Mouse (Mus musculus) lung, postnatal 0 days (tissue): Measurements from ENCODE around the gene Svep1. TPM values are rescaled to one million over a fixed set of nuclear protein-coding genes. Genes with fewer than 3 reads are reported as not detected.

Experiments
- ATAC-seq: fragments of 200-750 bp; cut with Nextera tagmentation; 2 replicates; pipeline ENCODE4 v1.8.0; 2017; ENCODE audit warnings: moderate library complexity
- DNase-seq: peaks from one replicate; pipeline ENCODE4 v3.0.0-alpha.2; 2016; ENCODE audit warnings: low spot score
- H3K27ac ChIP-seq: fragments of 300-500 bp; sonication (generic); 2 replicates; pipeline ENCODE4 v1.5.1; 2014; ENCODE audit warnings: antibody characterized with exemption, mild to moderate bottlenecking, low read length, mixed read lengths
- H3K27me3 ChIP-seq: fragments of 300-500 bp; sonication (generic); replicated peaks from 2 replicates; pipeline ENCODE4 v1.6.1; 2014; ENCODE audit warnings: low read length, mixed read lengths; ENCODE audit not compliant: insufficient read depth
- H3K36me3 ChIP-seq: fragments of 300-500 bp; sonication (generic); 2 replicates; pipeline ENCODE4 v1.6.1; 2014; ENCODE audit warnings: low read length, mixed read lengths; ENCODE audit not compliant: insufficient read depth
- H3K4me1 ChIP-seq: fragments of 300-500 bp; sonication (generic); 2 replicates; pipeline ENCODE4 v1.6.1; 2014; ENCODE audit warnings: antibody characterized with exemption, low read depth, low read length, mixed read lengths; ENCODE audit not compliant: insufficient read depth
- H3K4me2 ChIP-seq: fragments of 300-500 bp; sonication (generic); replicated peaks from 2 replicates; pipeline ENCODE4 v1.6.1; 2014; ENCODE audit warnings: low read depth, mild to moderate bottlenecking, low read length, moderate library complexity, mixed read lengths
- H3K4me3 ChIP-seq: fragments of 300-500 bp; sonication (generic); 2 replicates; pipeline ENCODE4 v1.5.1; 2014; ENCODE audit warnings: low read depth, low read length
- H3K9ac ChIP-seq: fragments of 300-500 bp; sonication (generic); replicated peaks from 2 replicates; pipeline ENCODE4 v1.6.1; 2014; ENCODE audit warnings: low read depth, mild to moderate bottlenecking
- H3K9me3 ChIP-seq: fragments of 300-500 bp; sonication (generic); 2 replicates; pipeline ENCODE4 v1.6.1; 2016; ENCODE audit warnings: low read length, mixed read lengths
- CTCF ChIP-seq: IDR thresholded peaks from 2 replicates; pipeline ENCODE4 v1.5.1; 2016; ENCODE audit warnings: antibody characterized with exemption, mild to moderate bottlenecking
- EP300 ChIP-seq: IDR thresholded peaks from 2 replicates; pipeline ENCODE4 v1.6.1; 2016; ENCODE audit warnings: antibody characterized with exemption, mild to moderate bottlenecking, control low read depth
- WGBS: fragments of 180-500 bp; shearing (Covaris S2); extraction: QIAGEN DNeasy Blood & Tissue Kit; methylation state at CpG from one replicate; pipeline ENCODE4 v1.1.7; 2014; 5-methylcytosine and 5-hydroxymethylcytosine counted together
- polyA plus RNA-seq: library from polyadenylated mRNA; unstranded; fragments of >200 nt; fragmentation: Nextera tagmentation; extraction: Ambion mirVana; gene quantifications from 2 replicates; pipeline ENCODE4 v1.2.1, GENCODE M21; 2015

Gene Svep1
- polyA plus RNA-seq, 1 experiment from 2014 or later: 3.9 TPM

- H3K9me3 ChIP-seq: no peaks in the 10 kb centered on the region
- H3K4me2 ChIP-seq: no peak overlapping the region
- no peak overlapping the region for H3K9ac ChIP-seq
- WGBS: 39% methylated on average over 10 of the region's 10 CpGs
- no peak for TF ChIP-seq EP300
- TF ChIP-seq CTCF: no peak
- no peak overlapping the region for H3K27ac ChIP-seq
- no peaks in the 10 kb centered on the region for H3K36me3 ChIP-seq
- no peak for ATAC-seq
- no peaks in the 10 kb centered on the region for H3K27me3 ChIP-seq
- no peak for DNase-seq
- H3K4me1 ChIP-seq: no peaks in the 10 kb centered on the region
- H3K4me3 ChIP-seq: no peak overlapping the region
These were observed 95.7 kb downstream of the Svep1 start for GRCm38 (mm10) chr4:58111008-58111407.

- Histone ChIP-seq H3K9me3 (no peaks in the 10 kb centered on the region), H3K4me3 (no peak overlapping the region), H3K4me2 (no peak overlapping the region), H3K4me1 (no peaks in the 10 kb centered on the region), H3K27me3 (no peaks in the 10 kb centered on the region), H3K9ac (no peak overlapping the region), H3K27ac (no peak overlapping the region), H3K36me3 (no peaks in the 10 kb centered on the region)
- WGBS: 60% methylated on average over 6 of the region's 6 CpGs
- ATAC-seq: no peak
- no peak for DNase-seq
- TF ChIP-seq CTCF (no peak), EP300 (no peak)
These were observed 96.9 kb downstream of the Svep1 start for GRCm38 (mm10) chr4:58109793-58110192.

- Histone ChIP-seq H3K36me3 (no peaks in the 10 kb centered on the region), H3K27me3 (no peaks in the 10 kb centered on the region), H3K4me1 (no peaks in the 10 kb centered on the region), H3K4me2 (no peak overlapping the region), H3K27ac (no peak overlapping the region), H3K4me3 (no peak overlapping the region), H3K9me3 (no peaks in the 10 kb centered on the region), H3K9ac (no peak overlapping the region)
- no peak for ATAC-seq
- TF ChIP-seq CTCF: no peak
- TF ChIP-seq EP300: no peak
- no peak for DNase-seq
- 58% methylated on average over 3 of the region's 3 CpGs for WGBS
These were observed 98.3 kb downstream of the Svep1 start for GRCm38 (mm10) chr4:58108364-58108763.

GRCm38 (mm10) chr4:58097732-58098131 is 108.9 kb downstream of the Svep1 start:
- Histone ChIP-seq H3K4me2 (no peak overlapping the region), H3K27ac (no peak overlapping the region), H3K9me3 (no peaks in the 10 kb centered on the region), H3K27me3 (no peaks in the 10 kb centered on the region), H3K36me3 (no peaks in the 10 kb centered on the region), H3K4me1 (no peaks in the 10 kb centered on the region), H3K4me3 (no peak overlapping the region), H3K9ac (no peak overlapping the region)
- TF ChIP-seq EP300 (no peak), CTCF (no peak)
- 71% methylated on average over 9 of the region's 9 CpGs for WGBS
- no peak for DNase-seq
- ATAC-seq: no peak

GRCm38 (mm10) chr4:58086738-58087137 is 119.9 kb downstream of the Svep1 start:
- WGBS: 46% methylated on average over 1 of the region's 1 CpGs
- no peaks in the 10 kb centered on the region for H3K27me3 ChIP-seq
- H3K27ac ChIP-seq: 0 out of 2 replicates have a peak overlapping the region, but pooled peaks have one; percentile 2
- H3K9ac ChIP-seq: no peak overlapping the region
- H3K4me1 ChIP-seq: no peaks in the 10 kb centered on the region
- ATAC-seq (no peak), DNase-seq (peak; percentile 10)
- no peak overlapping the region for H3K4me2 ChIP-seq
- no peak overlapping the region for H3K4me3 ChIP-seq
- TF ChIP-seq CTCF (no peak), EP300 (no peak)
- H3K9me3 ChIP-seq: no peaks in the 10 kb centered on the region
- H3K36me3 ChIP-seq: no peaks in the 10 kb centered on the region

- Histone ChIP-seq H3K9ac (no peak overlapping the region), H3K4me1 (no peaks in the 10 kb centered on the region), H3K9me3 (no peaks in the 10 kb centered on the region), H3K27ac (0 out of 2 replicates have a peak overlapping the region, but pooled peaks have one; percentile 2), H3K4me3 (no peak overlapping the region), H3K4me2 (no peak overlapping the region), H3K27me3 (no peaks in the 10 kb centered on the region), H3K36me3 (no peaks in the 10 kb centered on the region)
- TF ChIP-seq EP300: no peak
- peak; percentile 11; the same call in 1 of the 2 replicates for TF ChIP-seq CTCF
- WGBS: 45% methylated on average over 4 of the region's 4 CpGs
- DNase-seq (peak; percentile 17), ATAC-seq (no peak)
These were observed 120.5 kb downstream of the Svep1 start for GRCm38 (mm10) chr4:58086151-58086550.

GRCm38 (mm10) chr4:58085340-58085739 is 121.3 kb downstream of the Svep1 start:
- DNase-seq (no peak), ATAC-seq (no peak)
- no peak overlapping the region for H3K4me3 ChIP-seq
- H3K27ac ChIP-seq: no peak overlapping the region
- H3K4me2 ChIP-seq: no peak overlapping the region
- no peaks in the 10 kb centered on the region for H3K4me1 ChIP-seq
- TF ChIP-seq EP300 (no peak), CTCF (peak; percentile 56)
- no peaks in the 10 kb centered on the region for H3K9me3 ChIP-seq
- H3K36me3 ChIP-seq: no peaks in the 10 kb centered on the region
- H3K27me3 ChIP-seq: no peaks in the 10 kb centered on the region
- no peak overlapping the region for H3K9ac ChIP-seq
- 77% methylated on average over 3 of the region's 3 CpGs for WGBS
